Mouse (Mus musculus) heart, adult 8-10 months (tissue): ENCODE measurements at regions not wholly inside any gene's neighbourhood (a gene's known extent, or its start where the extent isn't known, plus 50 kb on each side); places are given as distances from the start of the nearest gene placed in this dataset.

ENCODE experiments used
- DNase-seq: peaks from one replicate; pipeline ENCODE4 v3.0.0; 2022; ENCODE audit warnings: low spot score

DNA sequence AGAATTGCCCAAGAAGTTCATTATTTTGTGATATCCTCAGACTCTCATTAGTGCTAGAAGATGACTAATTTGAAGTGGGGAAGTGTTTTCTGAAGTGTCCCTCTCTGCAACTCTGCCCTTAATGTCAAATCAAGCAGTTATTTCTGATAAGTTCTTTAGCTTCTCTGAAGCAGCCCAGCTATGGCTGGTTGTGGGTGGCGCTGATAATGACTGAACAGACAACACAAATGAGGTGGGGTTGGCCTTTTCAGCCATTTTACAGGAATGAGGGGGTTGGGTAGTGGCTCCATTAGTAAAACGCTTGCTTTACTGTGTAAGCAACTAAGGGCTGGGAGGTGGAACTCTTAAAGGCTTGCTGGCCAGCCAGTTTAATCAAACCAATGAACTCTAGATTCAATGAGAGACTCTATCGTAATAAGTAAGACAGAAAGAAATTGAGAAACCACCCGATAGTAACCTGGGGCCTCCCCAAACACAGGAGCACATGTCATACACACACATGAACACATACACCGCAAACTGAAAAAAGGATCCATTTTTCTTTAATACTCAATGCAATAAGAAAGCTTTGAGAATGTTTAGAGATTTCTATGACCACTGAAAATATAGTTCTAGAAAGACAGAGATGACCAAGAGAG, 1268.3 kb upstream of the A1bg start:
- no peak for DNase-seq

- DNase-seq = no peak
These were observed 1267.6 kb upstream of the A1bg start for GRCm38 (mm10) chr15:62190224-62190910.

DNA sequence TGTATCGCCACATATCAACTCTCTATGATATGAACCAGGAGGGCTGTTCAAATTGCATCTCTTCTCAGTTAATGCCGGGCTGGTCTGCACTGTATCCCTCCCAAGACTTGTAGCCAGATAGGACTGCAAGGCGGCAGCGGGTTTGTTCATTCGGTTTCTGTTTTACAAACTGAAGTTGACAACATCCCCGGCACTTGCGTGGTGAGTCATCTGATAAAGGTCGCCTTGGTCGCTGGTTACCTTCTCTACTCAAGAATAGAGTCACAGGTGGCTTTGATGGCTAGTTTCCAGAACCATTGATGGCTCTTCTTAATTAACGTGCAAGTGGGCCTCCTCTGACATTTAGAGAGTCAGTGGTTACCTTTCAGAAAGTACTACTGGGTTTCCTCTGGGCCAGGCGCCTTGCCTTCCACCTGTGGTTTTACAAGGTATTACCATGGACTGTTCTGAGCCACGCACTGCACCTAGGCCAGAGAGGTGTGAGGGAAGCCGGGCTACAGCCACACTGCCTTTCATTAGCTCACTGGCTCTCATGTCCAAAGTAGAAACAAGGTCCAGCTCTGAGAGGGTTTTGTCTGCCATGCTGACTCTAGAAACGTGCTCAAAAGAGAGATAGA, 1266.9 kb upstream of the A1bg start:
- DNase-seq = no peak

DNA sequence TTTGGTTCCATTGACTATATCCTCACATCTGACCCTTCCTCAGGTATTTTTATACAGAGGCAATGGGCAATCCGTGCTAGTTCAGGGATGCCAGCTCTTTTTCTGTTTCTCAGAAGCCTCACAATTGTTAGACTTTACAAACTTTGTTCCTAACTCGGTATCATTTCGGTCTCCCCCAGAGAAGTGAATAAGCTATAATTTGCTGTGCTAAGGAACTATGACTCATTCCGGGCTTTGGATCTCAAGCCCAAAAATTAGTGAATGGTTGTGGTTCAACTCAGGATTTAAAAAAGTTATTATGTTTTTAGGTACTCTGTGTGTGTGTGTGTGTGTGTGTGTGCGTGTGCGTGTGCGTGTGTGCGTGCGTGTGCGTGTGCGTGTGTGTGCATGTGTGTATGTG, 1263.7 kb upstream of the A1bg start:
- DNase-seq = no peak

- no peak for DNase-seq
These were observed 1261.0 kb upstream of the A1bg start for GRCm38 (mm10) chr15:62183803-62184202.

DNA sequence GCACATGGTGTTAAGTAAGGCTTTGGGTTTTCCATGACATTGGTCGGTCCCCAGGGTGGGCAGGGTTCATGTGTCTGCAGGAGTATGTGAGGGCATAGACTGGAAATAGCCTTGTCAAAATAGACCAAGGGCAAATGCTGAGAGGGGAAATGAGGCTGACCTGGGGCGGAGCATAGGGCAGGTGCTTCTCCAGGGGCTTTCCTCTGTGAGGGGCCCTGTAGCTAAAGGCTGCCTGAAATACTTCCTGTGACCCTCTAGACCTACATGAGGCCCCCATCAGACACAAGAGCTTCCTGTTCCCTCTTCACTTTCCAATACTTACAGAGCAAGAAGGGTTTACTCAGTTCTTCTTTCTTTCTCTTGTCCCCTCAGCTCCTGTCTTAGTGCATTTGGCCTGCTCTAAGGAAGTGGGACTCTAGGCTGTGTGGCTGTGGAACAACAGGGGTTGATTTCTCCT, 1258.7 kb upstream of the A1bg start:
- no peak for DNase-seq

DNA sequence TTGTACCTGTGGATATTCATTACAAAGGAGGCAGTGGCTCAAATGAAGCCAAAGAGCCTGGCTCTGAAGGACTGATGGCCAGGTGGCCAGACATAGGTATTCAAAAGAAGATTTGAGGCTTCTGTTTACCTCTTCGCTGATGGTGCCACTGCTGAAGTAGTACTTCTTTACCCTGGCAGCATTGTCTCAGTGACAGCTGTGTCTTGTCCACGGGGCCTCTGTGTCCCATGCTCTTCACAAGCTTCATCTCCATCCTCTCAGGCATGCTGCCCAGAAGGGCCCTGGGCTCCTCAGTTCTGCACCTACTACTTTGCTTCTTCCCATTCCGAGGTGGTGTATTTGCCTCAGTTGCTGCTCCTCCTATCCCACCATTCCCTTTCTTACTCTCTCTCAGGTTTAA, 1257.9 kb upstream of the A1bg start:
- no peak for DNase-seq

DNA sequence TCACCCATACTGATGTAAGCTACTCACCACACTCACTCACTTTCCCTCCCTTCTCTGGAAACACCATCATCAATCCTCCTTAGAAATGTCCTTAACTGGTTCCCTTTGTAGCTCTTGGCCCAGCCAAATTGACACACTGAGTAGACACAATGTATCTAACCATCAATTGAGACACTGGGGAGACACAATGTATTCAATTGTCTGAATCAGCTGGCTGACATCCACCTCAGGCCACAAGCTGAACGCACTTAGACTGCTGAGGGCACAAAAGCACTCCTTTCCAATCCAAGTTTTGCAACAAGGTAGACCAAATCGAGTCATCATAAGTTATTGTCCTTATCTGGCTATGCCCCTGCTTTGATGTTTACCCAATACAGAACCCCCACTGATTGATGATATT, 1257.0 kb upstream of the A1bg start:
- DNase-seq = no peak

DNA sequence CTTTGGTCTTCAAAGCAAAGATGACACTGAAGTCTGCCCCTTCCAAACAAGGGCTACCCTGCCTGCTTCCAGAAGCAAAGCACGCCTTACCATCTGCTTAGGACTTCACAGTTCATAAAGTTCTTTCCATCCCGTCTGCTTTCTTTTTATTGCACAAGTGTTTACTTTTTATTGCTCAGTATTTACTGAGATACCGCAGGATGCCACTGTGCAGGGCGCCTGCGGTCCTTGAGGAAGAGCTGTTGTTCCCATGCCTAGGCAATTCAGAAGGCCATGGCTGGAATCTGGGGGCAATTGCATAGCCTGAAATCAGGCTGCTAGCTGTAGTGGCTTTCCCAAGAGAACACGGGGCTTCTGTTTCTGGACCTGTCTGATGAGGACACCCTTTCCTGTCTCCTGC, 1255.8 kb upstream of the A1bg start:
- DNase-seq = no peak

DNA sequence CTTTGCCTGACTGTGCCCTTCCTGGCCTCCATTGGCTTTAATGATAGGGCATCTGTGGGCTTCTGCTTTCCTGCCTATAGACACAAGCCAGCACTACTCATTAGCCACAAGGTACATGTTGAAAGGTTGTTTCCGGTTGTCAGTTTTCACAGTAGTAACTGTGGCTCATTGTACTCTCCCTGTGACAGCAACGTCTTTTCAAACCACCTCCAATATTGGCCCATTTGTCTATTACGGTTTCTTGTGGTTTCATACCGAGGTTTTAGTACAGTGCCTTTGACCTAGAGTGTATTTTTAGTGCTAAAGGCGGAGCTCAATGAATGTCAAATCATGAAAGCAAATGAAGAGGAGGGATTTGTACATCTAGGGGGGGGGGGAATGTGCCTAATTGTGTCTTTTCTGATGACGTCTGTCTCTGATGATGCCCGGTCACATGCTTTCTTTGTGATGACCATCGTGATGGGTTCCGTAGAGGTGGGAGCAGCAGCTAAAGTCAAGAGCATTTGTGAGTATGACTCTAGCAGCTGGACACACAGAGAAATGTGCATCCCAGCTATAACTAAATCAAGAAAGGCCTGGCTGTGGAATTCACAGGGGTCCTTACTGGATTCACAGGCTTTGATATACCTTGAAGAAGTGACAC, 1255.1 kb upstream of the A1bg start:
- DNase-seq = no peak

DNA sequence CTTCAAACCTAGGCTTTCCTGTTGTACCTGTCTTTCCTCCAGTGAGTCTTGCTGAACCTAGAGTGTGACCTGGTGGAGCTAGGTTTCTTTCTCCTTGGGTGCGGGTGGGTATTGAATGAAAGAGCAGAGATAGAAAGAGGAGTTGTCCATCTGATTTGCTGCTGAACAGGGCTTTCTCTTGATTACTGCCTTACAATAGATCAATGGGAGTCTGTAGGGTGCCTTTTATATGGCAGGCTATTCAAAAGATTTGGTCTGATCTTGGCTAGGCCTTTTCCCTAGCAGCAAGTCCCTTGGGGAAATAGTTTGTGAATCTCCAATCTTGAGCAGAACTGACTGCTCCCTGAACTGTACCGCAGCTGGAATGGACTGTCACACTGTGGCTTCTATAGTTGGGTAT, 1253.3 kb upstream of the A1bg start:
- DNase-seq = no peak

DNA sequence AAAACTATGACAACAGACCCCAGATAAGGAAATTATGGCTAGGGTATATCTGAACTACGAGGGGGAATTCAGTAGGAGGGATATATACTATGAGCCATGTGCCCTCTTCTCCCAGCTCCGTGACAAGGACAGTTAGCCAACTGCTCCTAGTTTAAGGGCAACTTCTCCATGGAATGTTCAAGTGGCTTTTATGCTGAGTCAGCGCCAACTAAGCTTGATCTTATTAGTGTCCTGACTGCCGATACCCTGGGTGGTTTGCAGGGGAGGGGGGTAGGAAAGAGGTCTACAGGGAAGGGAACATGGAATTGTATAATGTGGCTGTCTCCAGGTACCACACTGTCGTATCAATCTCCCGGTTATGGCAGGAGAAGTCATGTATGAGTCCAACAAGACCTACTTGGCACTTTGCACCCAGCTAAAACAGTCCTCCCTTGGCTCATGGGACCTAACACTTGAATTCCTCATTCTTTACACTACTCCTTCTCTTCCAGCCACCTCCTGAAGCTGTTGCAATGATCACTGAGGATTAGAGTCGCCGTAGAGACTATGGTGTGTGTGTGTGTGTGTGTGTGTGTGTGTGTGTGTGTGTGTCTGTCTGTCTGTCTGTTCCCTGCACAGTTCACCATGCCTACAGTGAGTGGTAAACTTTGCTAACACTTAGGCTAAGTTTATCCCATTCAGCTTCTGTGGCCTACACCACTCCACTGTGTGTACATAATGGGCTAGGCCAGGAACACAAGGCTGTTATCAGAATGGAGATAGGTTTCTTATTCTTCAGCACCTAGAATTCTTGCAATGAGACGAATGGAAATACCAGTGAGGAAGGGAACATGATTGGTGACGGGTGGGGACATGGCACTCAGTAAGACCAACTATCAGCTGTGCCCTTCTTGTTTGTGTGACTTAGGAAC, 1251.1 kb upstream of the A1bg start:
- DNase-seq = no peak

DNA sequence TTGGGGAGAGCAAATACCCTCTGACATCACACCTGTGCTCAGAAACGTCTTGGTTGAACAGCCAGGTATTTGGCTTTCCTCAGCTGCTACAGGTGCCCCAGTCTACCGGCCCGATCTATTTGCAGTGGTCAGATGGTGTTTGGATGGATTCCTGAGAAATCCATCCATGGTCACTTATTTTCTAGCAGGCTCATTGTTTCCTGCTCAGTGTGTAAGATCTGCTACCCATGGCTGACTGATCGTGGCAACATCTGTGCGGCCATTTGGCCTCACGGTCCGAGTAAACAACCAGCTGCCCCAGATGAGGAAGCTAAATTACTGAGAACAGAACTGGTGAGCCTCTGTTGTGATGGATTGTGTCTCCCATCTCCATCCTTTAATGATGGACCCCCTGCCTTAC, 1248.8 kb upstream of the A1bg start:
- no peak for DNase-seq

- DNase-seq = no peak
These were observed 1248.4 kb upstream of the A1bg start for GRCm38 (mm10) chr15:62171167-62171566.

- DNase-seq = no peak
These were observed 1247.5 kb upstream of the A1bg start for GRCm38 (mm10) chr15:62170337-62170736.

DNA sequence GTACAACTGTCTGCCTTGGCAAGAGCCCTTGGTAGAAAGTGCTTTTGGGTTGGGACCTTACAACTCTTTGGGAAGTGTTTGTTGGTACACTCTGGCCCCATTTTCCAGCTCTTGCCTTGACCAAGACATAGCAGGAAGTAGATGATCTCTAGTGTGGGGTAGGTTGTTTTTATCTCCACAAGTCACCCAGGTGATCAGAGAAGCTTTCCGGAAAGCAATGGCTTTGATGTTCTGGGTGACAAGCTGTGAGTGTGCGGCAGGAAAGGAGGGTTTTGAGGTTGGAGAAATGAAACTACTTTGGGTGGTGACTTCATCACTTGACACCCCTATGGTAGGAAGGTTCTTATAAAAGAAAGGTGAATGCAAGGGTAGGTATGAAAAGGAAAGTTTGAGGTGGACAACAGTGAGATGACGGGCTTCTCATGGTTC, 1246.8 kb upstream of the A1bg start:
- no peak for DNase-seq

- DNase-seq = no peak
These were observed 1246.3 kb upstream of the A1bg start for GRCm38 (mm10) chr15:62168958-62169590.

GRCm38 (mm10) chr15:62168522-62168921, 1245.7 kb upstream of the A1bg start:
- no peak for DNase-seq

GRCm38 (mm10) chr15:62166786-62167185, 1244.0 kb upstream of the A1bg start:
- no peak for DNase-seq

GRCm38 (mm10) chr15:62165826-62166500, 1243.2 kb upstream of the A1bg start:
- DNase-seq = no peak
